Mouse (Mus musculus) adrenal gland, postnatal 4 days (tissue): Measurements from ENCODE around the gene Ndufb4. TPM values are rescaled to one million over a fixed set of nuclear protein-coding genes. Genes with fewer than 3 reads are reported as not detected.
"Not testable (repeated sequence)": the region's sequence is repeated elsewhere in the genome, so short reads cannot be mapped to it uniquely, and the experiment has no call there.

Experiments
- DNase-seq, 2 experiments: peaks; one replicate each; pipeline ENCODE4 v3.0.0; 2021 to 2022; ENCODE audit warnings: low spot score in 2 of 2, mixed read lengths in 2 of 2
- total RNA-seq, 2 experiments: library from RNA; stranded (reverse); gene quantifications; 2 replicates each; pipeline ENCODE4 v1.2.3; 2021

Gene Ndufb4
- total RNA-seq, 2 experiments from 2014 or later: 108 to 117 TPM

DNA sequence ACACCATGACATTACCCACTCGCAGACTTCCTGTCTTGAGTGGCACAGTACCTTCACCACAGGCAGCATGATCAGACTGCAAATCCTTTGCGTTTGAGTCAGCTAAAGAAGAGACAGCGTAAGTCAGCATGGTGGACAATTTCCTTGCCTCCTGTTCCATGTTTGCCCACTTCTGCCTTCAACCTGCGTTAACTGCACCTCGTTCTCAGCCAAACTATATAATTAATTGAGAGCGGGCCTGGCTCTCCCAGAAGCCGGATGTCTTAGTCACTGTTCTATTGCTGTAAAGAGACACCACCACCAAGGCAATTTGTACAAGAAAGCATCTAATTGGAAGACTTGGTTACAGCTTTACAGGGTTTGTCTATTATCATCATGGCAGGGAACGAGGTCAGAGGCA lies 26.6 kb upstream of the Ndufb4 start:
- DNase-seq: no peak

DNA sequence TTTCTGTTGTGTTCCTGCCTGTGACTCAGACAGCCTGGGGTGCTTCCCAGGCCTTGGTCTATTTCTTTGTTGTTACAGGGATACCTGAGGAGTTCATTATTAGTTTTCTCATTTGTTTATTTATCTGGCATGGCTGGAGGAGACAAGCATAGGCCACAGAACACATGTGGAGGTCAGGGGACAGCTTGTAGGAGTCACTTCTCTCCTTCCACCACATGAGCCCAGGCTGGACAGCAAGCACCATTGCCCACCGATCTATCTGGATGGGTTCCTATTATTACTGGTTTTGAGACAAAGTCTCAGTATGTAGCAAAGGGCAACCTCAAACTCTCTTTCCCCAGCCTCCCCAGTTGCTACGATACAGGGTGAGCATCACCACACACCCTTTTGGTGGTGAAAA lies 26.0 kb upstream of the Ndufb4 start:
- DNase-seq: no peak

DNA sequence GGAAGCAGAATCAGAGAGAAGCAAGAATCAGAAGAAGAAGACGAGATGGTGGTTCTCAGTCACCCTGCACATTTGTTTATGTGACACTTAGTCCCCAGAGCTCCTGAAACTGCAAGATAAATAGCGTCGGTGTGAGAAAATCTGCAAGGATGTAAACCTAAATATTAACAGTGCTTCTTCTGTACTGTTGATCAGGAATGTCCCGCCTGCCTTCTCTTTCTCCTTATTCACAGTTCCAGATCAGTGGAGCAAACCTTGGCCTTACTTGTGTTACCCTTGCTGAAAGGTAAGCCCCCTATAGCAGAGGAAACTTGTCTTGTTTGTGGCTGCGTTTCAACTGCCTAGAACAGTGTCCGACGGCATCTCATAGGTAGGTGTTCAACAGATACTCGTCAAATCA lies 23.3 kb upstream of the Ndufb4 start:
- no peak for DNase-seq

DNA sequence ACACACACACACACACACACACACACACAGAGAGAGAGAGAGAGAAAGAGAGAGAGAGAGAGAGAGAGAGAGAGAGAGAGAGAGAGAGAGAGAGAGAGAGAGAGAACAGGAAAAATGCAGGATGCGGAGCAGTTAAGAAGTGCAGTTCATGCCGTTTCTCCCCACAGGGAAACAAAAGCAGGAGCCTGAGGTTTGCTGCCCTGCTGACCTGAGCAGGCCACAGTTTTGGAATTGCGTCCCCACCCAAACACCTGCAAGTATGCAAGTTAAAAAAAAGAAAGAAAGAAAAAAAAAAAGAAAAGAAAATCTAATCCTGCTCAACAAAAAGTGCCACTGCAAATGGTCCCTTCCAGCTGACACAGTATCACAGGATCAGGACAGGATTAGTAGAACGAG lies 22.4 kb upstream of the Ndufb4 start:
- no peak for DNase-seq

DNA sequence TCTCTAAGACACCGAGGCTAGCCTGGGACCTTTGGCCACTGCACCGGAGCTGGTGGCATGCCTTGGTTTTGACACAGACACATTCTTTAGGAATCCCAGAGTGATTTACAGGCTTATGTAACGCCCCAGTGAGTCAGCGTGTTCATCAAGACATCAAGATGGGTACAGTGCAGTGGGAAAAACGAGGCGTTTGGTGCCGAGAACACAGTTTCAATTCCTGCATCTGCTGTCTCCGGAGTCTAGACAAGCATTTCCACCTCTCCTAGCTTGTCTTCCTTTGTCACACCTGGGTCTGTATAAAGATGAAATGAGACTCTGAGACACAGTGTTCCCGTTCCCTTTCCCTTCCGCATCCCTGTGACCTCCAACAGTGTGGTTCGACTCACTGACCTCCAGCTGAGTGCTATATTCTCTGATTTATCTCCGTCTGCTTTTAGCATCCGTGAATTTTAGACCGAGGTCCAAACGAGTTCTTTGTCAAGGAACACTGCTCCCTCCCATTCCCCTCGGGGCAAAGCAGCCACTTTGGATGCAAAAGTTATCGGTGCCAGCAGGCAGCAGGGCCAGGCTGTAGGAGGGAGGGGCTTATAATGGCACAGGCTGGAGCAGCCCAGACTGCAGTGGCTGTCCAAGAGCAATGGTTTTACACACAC lies 21.9 kb upstream of the Ndufb4 start:
- DNase-seq: no peak

DNA sequence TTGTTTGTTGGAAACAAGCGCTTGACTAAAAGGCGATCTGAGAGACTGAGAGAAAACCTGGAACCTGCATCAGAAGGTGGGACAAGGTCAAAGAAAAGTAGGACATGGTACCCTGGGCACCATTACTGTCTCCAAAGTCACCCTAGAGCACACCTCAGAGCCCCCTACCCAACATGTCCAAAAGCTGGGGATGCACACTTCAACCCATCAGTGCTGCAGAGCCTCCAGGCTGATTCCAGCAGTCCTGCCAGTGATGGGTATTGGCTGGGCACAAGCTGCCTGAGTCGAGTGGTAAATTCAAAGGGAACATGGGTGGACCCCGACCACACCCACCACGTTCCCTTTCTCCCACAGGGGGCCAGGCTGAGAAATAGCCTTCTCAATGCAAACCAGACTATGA lies 21.1 kb upstream of the Ndufb4 start:
- no peak for DNase-seq

DNA sequence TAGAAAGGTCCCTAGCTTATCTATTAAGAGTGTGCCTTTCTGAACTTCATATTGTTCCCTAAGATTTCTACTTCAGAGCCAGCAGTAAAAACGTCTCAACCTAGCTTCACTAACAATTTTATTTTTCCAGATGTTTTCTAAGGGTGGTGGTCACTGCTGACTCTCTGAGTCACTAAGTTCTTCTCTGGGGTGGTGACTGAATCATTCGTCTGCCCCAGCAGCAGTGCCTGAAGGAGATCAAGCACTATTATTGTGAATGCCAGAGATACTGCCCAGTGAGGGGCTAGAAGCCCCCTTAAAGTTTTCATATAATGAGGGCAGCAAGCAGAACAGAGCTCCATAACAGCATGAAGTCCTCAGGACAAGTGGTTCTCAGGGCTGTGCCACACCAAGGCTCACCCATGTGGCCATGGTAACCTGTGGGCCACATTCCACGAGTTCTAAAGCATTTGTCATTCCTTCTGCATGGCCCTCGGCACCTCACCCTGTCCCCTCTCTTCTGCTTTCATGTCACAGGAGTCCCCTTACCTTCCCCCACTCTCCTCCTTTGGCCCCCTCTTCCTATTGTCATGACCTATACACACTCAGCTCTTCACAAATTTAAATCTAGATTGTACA lies 16.5 kb upstream of the Ndufb4 start:
- no peak for DNase-seq

DNA sequence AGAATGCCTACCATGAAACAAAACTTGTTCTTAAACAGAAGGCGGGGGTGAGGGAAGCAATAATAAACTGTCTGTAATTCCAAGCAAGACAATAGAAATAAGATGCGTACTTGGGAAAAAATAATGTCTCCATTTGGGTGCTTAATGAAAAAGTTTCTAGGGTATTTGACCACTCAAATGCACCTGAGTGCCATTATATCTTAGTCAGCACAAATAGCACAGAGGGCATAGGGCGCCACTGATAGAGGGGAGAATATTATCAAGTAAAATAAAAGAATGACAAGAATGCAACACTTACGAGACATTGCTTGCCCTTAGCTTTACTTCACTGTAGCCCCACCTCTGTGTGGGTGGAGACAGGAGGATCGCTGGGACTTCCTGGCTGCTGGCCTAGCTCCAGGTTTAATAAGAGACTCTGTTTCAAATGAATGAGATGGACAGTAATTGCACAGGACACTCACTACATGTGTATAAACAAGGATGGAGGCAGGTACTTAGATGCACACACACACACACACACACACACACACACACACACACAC lies 11.2 kb upstream of the Ndufb4 start:
- no peak for DNase-seq

DNA sequence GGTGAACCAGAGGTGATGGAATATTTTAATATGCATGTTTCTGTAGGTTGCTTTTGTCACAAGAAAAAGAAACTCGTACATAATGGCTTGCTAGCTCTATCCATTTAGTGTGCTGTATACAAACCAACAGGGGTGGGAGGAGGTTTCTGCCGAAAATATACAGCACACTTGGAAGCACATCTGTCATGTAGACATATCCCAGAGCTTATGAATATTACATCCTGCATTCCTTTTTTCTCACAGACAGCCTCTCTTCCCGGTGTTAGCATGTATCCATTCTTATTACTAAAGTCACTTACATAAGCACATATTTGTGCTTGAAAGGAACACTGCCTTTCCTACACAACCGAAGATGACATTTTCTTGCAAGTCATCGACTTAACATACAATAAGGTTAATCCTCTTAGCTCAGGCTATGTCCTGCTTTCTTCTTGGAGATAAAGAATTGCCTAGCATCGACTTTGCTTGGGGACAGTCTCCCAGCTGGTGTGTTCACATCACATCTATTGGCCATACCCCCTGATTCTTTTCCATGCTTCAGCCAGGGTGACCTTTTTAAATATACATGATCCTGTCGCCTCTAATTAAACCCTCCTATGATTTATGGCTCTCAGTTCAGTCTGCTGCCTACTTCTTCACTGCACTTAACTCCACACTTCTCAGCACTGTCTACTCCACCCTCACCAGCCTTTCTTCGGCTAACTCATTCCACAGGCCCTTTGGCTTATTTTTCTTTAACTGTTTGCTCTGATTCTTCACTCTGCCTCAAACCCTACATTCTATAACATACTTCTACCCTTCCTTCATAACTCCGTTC lies 9.6 kb upstream of the Ndufb4 start:
- DNase-seq: no peak

DNA sequence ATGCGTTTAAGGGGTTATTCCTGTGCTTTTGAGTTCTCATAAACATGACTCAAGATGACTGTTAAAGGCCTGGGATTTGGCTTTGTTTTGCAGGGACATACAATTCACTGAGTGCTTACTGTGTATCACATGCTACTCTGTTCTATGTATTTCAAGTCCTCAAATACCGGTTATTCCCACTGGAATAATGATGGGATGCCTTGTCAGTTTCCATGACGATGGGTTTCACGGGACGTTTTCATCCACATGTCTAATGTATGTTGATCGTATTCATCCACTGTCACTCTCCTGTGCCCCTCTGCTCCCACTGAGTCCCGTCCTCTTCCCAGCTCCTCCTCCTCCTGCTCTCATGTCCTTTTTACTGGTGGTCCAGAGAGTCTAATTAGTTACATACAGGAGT lies 2.5 kb upstream of the Ndufb4 start:
- no peak for DNase-seq

DNA sequence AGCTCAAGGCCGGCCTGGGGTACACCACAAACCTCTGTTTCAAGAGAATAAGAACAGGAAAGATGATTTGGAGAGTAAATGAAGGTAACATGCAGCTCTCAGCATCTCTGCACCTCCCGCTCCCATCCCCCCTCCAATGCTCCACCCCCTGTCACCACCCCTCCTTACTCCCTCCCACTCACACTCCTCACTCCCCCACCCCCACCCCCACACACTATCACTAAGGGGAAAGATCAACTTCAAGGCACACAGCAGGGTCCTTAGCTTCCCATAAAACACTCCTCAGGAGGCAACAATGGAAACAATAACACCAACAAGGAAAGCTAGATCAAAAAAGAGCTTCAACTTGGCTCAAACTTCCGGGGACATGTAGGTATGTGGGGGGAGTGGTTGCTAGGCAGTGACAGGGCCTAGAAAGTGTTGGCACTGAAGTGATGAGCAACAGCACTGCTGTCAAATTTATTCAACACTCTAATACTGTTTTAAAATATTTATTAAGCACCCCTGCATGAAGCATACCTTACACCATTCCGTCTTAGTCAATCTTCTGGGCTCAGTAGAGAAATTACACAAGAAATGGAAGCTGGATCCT lies 1.6 kb upstream of the Ndufb4 start:
- no peak for DNase-seq

DNA sequence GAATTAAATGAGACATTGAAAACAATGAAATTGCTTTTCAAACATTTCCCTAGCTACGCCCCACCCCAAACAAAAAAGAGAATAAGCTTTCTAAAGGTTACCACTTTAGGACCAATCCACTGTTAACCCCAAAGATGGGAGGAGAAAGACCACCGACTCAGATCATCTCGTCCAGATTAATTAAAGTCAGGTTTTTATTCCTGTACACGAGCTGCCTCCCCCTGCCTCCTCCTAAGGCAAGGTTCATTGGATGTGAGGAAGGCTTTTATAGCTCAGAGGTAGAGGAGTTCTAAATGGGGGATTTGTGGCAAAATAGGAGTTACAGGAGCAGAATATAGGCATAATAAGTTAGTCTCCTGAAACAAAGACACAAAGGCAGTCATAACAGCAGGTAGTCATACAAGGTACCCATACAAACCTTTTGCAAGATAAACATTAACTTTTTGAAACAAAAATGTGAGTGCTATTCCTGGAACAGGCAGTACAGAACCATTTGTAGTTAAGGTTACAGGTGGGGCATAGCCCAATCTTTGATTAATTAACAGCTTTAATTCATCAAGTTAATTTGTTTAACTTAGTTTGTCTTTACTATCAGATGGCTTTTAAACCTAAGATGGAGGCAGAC lies 690 bp upstream of the Ndufb4 start:
- DNase-seq: no peak

DNA sequence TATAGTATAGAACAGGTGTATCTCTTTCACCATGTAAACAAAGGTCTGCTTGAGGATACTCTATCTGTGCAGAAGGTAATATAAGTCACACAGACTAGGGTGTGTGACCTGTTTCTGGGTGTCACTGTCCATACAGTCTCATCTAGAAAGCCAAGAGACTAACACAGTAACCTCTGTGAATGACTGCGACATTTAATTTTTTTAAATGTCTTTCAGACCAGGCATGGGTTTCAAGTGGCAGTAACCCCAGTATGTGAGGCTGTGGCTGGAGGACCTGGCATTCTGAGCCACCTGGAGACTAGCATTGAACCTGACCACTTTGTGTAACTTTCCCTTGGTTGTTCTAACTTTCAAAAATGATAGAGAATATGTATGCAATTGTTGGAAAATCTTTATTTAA lies 1.2 kb downstream of the Ndufb4 start:
- no peak for DNase-seq

DNA sequence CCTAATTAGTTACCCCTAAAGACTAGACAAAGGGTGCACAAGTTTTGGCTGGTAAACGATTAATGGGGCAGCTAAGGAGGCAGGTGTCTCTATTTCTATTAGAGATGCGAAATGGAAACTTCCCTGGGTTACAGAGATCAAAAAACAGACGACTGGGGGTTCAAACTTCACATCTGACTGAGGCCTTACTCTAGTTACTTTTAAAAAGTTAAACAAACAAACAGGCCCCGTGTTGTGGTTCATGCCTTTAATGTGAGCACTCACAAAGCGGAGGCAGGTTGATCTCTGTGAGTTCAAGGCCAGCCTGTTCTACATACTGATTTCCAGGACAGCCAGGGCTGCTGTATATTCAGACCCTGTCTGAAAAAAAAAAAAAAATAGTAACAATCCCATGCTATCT lies 1.6 kb downstream of the Ndufb4 start:
- DNase-seq: no peak

DNA sequence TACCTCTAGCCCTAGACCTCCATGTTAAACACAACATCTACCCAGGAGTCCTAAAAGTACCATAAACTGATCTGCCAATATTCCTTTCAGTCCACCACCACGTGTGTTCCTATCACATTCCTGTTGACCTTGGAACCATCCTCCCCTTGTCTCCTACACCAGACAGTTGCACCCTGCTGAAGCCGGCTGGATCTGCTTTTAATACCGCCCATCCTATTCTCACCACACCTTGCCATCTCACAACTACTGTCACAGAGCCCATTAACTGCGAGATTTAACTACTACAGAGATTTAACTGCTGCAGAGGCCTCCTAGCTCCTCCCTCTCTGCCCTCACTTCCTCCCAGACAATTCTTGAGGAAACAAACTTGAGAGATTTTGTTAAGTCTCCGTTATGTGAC lies 2.8 kb downstream of the Ndufb4 start:
- no peak for DNase-seq

DNA sequence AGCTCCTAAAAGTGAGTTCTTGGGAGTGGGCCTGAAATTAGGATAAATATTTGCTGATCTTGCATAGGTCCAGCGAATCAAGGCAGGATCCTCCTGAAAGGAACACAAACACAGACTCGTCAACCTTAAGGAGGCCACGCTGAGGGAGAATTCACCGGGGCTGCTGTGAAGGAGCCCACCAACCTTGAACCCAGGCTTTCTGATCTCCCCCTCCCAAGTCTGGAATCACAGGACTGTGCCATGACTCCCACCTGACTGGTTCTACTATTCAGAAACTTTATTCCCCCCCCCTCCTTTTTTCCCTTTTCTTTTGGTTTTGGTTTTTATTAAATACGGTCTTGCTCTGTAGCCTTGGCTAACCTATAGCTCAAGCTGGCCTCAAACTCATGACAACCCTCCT lies 5.2 kb downstream of the Ndufb4 start:
- no peak for DNase-seq

DNA sequence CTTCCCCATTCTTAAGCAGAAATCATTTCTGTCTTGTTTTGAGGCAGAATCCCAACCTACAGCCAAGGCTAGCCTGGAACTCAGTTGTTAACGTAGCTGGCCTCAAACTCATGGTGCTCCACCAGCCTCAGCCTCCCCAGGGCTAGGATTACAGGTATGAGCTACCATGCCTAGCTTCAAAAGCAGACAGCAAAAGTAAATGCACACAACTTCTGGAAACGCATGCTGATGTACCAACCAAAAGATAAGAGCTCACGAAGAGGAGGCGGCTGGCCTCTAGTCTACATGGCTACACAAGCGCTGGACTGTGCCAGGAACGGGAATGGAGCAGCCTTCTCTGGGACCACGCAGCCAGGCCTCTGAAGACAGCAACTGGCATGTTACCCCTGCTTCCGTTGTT lies 6.3 kb downstream of the Ndufb4 start:
- DNase-seq: no peak

DNA sequence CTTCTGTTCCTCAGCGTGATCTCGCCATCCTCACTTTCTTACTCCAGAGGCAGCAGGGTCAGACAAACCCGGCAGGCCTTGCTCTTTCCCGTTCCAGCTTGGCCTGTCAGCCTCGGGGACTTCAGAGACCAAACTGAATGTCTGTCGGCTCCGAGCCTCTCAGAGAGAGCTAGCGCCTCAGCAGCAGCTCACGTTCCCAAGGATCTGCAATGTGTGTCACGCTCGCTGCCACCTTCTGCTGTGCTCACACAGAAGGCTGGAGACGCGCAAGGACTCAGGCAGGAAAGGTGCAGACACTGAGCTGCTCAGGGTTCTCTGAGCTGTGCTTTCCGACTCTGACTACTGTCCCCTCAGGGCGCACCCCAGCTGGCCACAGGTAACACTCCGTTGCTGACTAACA lies 7.2 kb downstream of the Ndufb4 start:
- no peak for DNase-seq

DNA sequence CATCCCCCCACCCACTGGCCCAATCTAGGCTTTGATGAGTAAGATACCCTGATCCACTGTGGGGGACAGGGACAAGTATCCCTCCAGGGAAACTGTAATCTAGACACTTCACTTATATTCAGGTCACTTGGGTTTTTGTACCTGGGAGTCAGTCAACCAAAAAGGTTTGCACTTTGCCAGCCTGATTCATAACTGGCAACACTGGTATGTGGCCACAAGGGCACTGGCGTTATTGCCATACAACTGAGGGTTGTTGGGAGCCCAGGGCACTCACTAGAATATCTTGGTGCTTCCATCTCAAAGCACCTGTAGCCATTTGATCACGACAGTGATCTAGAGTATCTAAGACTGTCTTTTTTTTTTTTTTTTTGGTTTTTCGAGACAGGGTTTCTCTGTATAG lies 8.5 kb downstream of the Ndufb4 start:
- no peak for DNase-seq

DNA sequence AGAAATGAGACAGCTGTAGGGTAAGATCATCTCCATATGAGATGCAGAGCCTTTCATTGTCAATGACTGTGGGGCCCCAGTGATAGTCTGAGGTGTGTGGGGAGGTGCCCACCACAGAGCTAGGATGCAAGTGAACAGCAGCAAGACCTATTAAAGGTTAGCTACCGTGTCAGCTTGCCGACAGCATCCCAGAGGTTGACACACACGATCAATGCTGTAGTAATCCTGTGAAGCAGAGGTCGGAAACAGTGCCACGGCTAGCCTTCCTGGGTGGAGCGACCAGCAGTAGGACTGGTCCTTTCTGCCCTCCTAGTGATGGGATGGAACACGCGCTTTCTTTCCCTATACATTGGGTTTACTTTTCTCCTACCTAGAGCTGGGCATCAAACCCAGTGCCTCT lies 9.0 kb downstream of the Ndufb4 start:
- DNase-seq: no peak

DNA sequence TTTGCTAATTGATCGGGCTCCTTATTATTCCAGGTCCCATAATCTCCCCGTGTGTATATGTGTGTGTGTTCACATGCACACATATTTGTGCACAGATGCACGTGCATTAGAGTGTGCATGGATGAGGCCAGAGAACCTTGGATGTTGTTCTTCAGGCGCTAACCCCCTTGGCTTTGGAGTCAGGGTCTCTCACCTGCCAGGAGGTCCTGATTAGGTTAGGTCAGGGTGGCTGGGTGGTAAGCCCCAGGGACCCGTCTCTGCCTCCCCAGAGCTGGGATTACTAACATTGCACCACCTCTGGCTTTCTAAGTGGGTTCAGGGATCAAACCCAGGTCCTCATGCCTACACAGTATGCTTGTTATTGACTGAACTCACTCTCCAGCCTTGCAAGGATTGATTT lies 9.8 kb downstream of the Ndufb4 start:
- no peak for DNase-seq

DNA sequence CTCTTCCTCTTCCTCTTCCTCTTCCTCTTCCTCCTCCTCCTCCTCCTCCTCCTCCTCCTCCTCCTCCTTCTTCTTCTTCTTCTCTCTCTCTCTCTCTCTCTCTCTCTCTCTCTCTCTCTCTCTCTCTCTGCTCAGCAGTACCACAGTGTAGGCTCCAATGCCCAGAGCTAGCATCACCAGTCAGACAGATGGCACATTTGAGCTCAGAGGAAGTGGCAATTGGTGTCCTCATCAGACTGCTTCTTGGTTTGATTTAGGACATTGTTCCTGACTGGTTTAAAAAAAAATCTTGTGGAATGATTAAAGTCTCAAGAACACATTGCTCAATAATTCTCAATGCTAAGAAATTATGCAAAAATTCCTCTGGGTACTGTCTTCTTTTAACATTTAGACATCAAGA lies 13.7 kb downstream of the Ndufb4 start:
- DNase-seq: not testable (repeated sequence)
